Mouse (Mus musculus) liver, postnatal 0 days (tissue): Measurements from ENCODE around the gene Cers5. TPM values are rescaled to one million over a fixed set of nuclear protein-coding genes. Genes with fewer than 3 reads are reported as not detected.
"Not testable (repeated sequence)": the region's sequence is repeated elsewhere in the genome, so short reads cannot be mapped to it uniquely, and the experiment has no call there.

Experiments used
- ATAC-seq: fragments of 200-750 bp; cut with Nextera tagmentation; 2 replicates; pipeline ENCODE4 v1.8.0; 2017; ENCODE audit warnings: mild to moderate bottlenecking, moderate library complexity
- DNase-seq: peaks from one replicate; pipeline ENCODE4 v3.0.0-alpha.2; 2016
- H3K27ac ChIP-seq: fragments of 300-500 bp; sonication (generic); 2 replicates; pipeline ENCODE4 v1.5.1; 2014; ENCODE audit warnings: antibody characterized with exemption, moderate library complexity, mild to moderate bottlenecking, low read depth
- H3K27me3 ChIP-seq: fragments of 300-500 bp; sonication (generic); 2 replicates; pipeline ENCODE4 v1.6.1; 2014; ENCODE audit warnings: low read length, control low read depth, mixed read lengths; ENCODE audit not compliant: insufficient read depth
- H3K36me3 ChIP-seq: fragments of 300-500 bp; sonication (generic); replicated peaks from 2 replicates; pipeline ENCODE4 v1.6.1; 2014; ENCODE audit warnings: mild to moderate bottlenecking, control low read depth, low read length, moderate library complexity, mixed read lengths; ENCODE audit not compliant: insufficient read depth
- H3K4me1 ChIP-seq: fragments of 300-500 bp; sonication (generic); 2 replicates; pipeline ENCODE4 v1.6.1; 2014; ENCODE audit warnings: antibody characterized with exemption, mild to moderate bottlenecking, control low read depth; ENCODE audit not compliant: insufficient read depth
- H3K4me2 ChIP-seq: fragments of 300-500 bp; sonication (generic); 2 replicates; pipeline ENCODE4 v1.6.1; 2014; ENCODE audit warnings: low read depth, mild to moderate bottlenecking, low read length, moderate library complexity, mixed read lengths
- H3K4me3 ChIP-seq: fragments of 300-500 bp; sonication (generic); 2 replicates; pipeline ENCODE4 v1.5.1; 2014; ENCODE audit warnings: low read depth, low read length
- H3K9ac ChIP-seq: fragments of 300-500 bp; sonication (generic); replicated peaks from 2 replicates; pipeline ENCODE4 v1.6.1; 2014; ENCODE audit warnings: mild to moderate bottlenecking, moderate library complexity
- H3K9me3 ChIP-seq: fragments of 300-500 bp; sonication (generic); 2 replicates; pipeline ENCODE4 v1.6.1; 2016; ENCODE audit warnings: mild to moderate bottlenecking, control low read depth, low read length, mixed read lengths
- CTCF ChIP-seq: sonication (generic); IDR thresholded peaks from 2 replicates; pipeline ENCODE4 v1.5.1; 2016; ENCODE audit warnings: antibody characterized with exemption, low read depth
- EP300 ChIP-seq: IDR thresholded peaks from 2 replicates; pipeline ENCODE4 v1.6.1; 2016; ENCODE audit warnings: antibody characterized with exemption, low read depth, mild to moderate bottlenecking
- WGBS: fragments of 180-500 bp; shearing (Covaris S2); extraction: QIAGEN DNeasy Blood & Tissue Kit; methylation state at CpG from one replicate; pipeline ENCODE4 v1.1.7; 2014; ENCODE audit not compliant: insufficient replicate concordance; 5-methylcytosine and 5-hydroxymethylcytosine counted together
- polyA plus RNA-seq: library from polyadenylated mRNA; unstranded; fragments of >200 nt; fragmentation: Nextera tagmentation; extraction: Ambion mirVana; gene quantifications from 2 replicates; pipeline ENCODE4 v1.2.1, GENCODE M21; 2015

Cers5 gene
- polyA plus RNA-seq, 1 experiment from 2014 or later: 7.0 TPM

GRCm38 (mm10) chr15:99729056-99729783 lies 43.5 kb downstream of the Cers5 start:
- no peak overlapping the region for H3K9ac ChIP-seq
- peaks cover 15% of the 10 kb centered on the region for H3K36me3 ChIP-seq
- no peak for ATAC-seq
- TF ChIP-seq EP300 (no peak), CTCF (peak; percentile 47)
- H3K4me2 ChIP-seq: no peak overlapping the region
- peaks cover 6% of the 10 kb centered on the region for H3K4me1 ChIP-seq
- WGBS: 85% methylated on average over 4 of the region's 4 CpGs
- 0 out of 2 replicates have a peak, but pooled peaks cover 3% of the 10 kb centered on the region for H3K9me3 ChIP-seq
- no peak overlapping the region for H3K27ac ChIP-seq
- no peak for DNase-seq
- no peak overlapping the region for H3K4me3 ChIP-seq
- no peaks in the 10 kb centered on the region for H3K27me3 ChIP-seq

GRCm38 (mm10) chr15:99728211-99728610 lies 44.5 kb downstream of the Cers5 start:
- no peaks in the 10 kb centered on the region for H3K27me3 ChIP-seq
- TF ChIP-seq CTCF: no peak
- no peak for TF ChIP-seq EP300
- H3K9ac ChIP-seq: no peak overlapping the region
- no peak overlapping the region for H3K27ac ChIP-seq
- no peak overlapping the region for H3K4me2 ChIP-seq
- H3K36me3 ChIP-seq: peaks cover 17% of the 10 kb centered on the region
- DNase-seq (no peak), ATAC-seq (no peak)
- H3K4me1 ChIP-seq: peaks cover 16% of the 10 kb centered on the region
- 0 out of 2 replicates have a peak, but pooled peaks cover 3% of the 10 kb centered on the region for H3K9me3 ChIP-seq
- H3K4me3 ChIP-seq: no peak overlapping the region
- 90% methylated on average over 5 of the region's 5 CpGs for whole genome bisulfite sequencing

GRCm38 (mm10) chr15:99727525-99727924 lies 45.2 kb downstream of the Cers5 start:
- H3K27me3 ChIP-seq: no peaks in the 10 kb centered on the region
- DNase-seq (no peak), ATAC-seq (no peak)
- no peak overlapping the region for H3K4me2 ChIP-seq
- no peak overlapping the region for H3K9ac ChIP-seq
- H3K4me3 ChIP-seq: no peak overlapping the region
- 0 out of 2 replicates have a peak, but pooled peaks cover 3% of the 10 kb centered on the region for H3K9me3 ChIP-seq
- H3K4me1 ChIP-seq: peaks cover 21% of the 10 kb centered on the region
- no peak overlapping the region for H3K27ac ChIP-seq
- WGBS: 95% methylated on average over 12 of the region's 12 CpGs
- TF ChIP-seq EP300: no peak
- no peak for TF ChIP-seq CTCF
- peaks cover 18% of the 10 kb centered on the region for H3K36me3 ChIP-seq

GRCm38 (mm10) chr15:99727039-99727438 lies 45.6 kb downstream of the Cers5 start:
- Histone ChIP-seq H3K36me3 (peaks cover 18% of the 10 kb centered on the region), H3K4me1 (peaks cover 21% of the 10 kb centered on the region), H3K4me2 (peak overlapping the region; percentile 90; the same call in 1 of the 2 replicates)
- WGBS: 85% methylated on average over 4 of the region's 5 CpGs
- not testable (repeated sequence) for ATAC-seq, H3K9ac ChIP-seq, H3K4me3 ChIP-seq, H3K27ac ChIP-seq, H3K27me3 ChIP-seq, DNase-seq, H3K9me3 ChIP-seq

GRCm38 (mm10) chr15:99726549-99726948 lies 46.1 kb downstream of the Cers5 start:
- ATAC-seq: no peak
- Histone ChIP-seq H3K9me3 (0 out of 2 replicates have a peak, but pooled peaks cover 3% of the 10 kb centered on the region), H3K36me3 (peaks cover 18% of the 10 kb centered on the region), H3K9ac (peak overlapping the region; percentile 93), H3K4me1 (peaks cover 21% of the 10 kb centered on the region), H3K4me2 (peak overlapping the region; percentile 90), H3K4me3 (peak overlapping the region; percentile 87), H3K27me3 (no peaks in the 10 kb centered on the region), H3K27ac (peak overlapping the region; percentile 93; the same call in 1 of the 2 replicates)
- no peak for DNase-seq
- WGBS: 68% methylated on average over 2 of the region's 2 CpGs
- TF ChIP-seq EP300: no peak
- TF ChIP-seq CTCF: no peak

- H3K36me3 ChIP-seq: peaks cover 18% of the 10 kb centered on the region
- no peaks in the 10 kb centered on the region for H3K27me3 ChIP-seq
- peak within 1 kb of the TSS; percentile 87 for H3K4me3 ChIP-seq
- peak within 1 kb of the TSS; percentile 93 for H3K9ac ChIP-seq
- H3K9me3 ChIP-seq: 0 out of 2 replicates have a peak, but pooled peaks cover 3% of the 10 kb centered on the region
- WGBS: 2% methylated on average over 53 of the region's 68 CpGs
- TF ChIP-seq EP300 (no peak), CTCF (peak; percentile 99)
- H3K27ac ChIP-seq: peak within 1 kb of the TSS; percentile 93
- peaks cover 21% of the 10 kb centered on the region for H3K4me1 ChIP-seq
- DNase-seq (peak; percentile 94), ATAC-seq (peak; percentile 89)
- H3K4me2 ChIP-seq: peak within 1 kb of the TSS; percentile 90
Observed at GRCm38 (mm10) chr15:99725341-99726155, 47.1 kb downstream of the Cers5 start, which contains the start of gene Cox14. Cox14 (plus strand) TSS chr15:99725618.
